Mouse (Mus musculus) layer of hippocampus, postnatal 25 days (tissue): ENCODE measurements at regions not wholly inside any gene's neighbourhood (a gene's known extent, or its start where the extent isn't known, plus 50 kb on each side); places are given as distances from the start of the nearest gene placed in this dataset.

Experiments
- DNase-seq, 2 experiments: peaks; one replicate each; pipeline ENCODE4 v3.0.0; 2022; ENCODE audit warnings: mixed read lengths in 2 of 2, low spot score in 1 of 2; ENCODE audit errors: extremely low spot score in 1 of 2

DNA sequence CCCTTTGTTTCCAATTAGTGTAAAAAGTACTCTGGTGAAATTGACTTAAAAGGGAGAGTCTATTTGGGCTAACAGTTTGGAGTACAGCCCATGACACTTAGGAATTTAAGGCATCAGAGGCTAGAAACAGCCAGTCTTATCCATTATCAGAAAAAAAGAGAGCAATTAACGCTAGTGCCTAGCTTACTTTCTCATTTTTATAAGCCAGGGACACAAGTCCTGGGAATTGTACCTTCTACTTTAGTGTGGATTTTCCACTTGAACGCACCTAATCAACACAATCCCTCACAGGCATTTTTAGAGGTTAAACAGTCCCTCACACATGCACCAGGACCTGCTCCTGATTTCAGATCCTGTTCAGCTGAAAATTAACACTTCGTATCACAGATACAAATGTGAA lies 65.9 kb upstream of the P3h2 start:
- DNase-seq = no peak

GRCm38 (mm10) chr16:26169382-26169781 lies 63.8 kb upstream of the P3h2 start:
- no peak for DNase-seq

DNA sequence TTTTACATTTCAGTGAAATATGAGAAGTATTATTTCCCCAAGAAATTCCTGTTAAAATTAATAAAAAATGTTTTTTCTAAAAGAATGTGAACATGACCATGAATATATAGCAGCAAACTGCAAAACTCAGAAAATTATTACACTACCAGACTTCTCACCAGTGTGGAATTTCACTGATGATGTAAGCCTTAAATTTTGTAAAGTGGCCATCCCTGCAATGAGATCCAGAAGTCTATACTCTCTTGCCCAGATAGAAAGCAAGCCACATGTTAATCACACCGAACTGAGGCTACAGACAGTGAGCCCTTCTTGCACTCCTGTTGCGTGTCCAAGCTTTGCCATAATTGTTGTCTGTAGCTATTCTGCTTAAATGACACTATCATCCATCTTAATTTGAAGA lies 62.6 kb upstream of the P3h2 start:
- DNase-seq = no peak

DNA sequence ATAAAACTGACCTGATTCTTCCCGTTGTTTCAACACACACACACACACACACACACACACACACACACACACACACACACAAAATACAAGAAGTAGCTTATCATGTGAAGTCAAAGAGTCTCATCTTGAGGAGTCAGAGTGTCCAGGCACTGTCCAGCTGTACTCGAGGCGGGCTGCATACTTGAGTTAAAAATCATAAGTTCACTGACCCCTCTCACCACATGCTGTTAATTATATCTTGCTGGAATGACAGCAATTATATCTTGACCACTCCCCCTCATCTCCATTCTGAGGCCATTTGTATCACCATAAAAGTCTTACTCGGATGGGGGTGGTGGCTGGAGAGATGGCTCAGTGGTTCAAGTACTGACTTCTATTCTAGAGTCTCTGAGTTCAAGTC lies 58.5 kb upstream of the P3h2 start:
- DNase-seq = no peak

DNA sequence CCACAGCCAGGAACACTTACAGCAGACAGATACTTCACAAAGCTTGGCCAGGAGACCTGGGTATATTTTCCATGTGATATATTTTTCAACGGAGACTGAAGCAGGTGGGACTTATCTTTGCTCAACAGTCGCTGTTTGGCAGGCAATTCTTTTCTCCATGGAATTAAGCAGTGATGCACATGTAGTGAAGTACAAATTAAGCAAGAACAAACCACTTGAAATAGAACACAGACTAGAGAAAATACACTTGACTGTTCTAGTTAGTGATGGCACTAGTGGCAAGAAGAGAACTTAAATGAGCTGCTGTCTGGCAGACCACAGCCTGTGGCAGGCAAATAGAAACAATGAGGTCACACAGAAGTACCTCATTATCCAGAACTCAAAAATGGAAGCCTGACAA lies 57.8 kb upstream of the P3h2 start:
- no peak for DNase-seq

DNA sequence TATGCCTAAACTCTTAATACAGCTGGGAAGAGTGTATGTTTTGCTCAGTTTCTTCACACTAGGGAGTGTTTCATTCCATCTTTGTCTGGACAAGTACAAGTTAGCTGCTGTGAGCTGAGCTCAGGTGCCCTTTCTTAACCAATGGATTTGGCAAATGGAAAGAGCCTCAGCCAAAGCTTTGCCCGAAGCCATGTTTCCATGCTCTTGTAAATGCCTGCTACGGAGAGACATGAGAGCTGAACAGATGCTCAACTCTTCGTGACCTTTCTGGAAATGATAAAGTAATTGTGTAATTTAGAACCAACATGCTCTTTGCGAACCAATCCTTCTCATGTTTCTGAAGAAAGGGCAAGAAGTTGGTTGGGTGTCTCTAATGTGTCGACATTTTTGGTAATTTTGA lies 52.0 kb upstream of the P3h2 start:
- DNase-seq = no peak
